Mouse (Mus musculus): ENCODE measurements at regions not wholly inside any gene's neighbourhood (a gene's known extent, or its start where the extent isn't known, plus 50 kb on each side); places are given as distances from the start of the nearest gene placed in this dataset.

DNA sequence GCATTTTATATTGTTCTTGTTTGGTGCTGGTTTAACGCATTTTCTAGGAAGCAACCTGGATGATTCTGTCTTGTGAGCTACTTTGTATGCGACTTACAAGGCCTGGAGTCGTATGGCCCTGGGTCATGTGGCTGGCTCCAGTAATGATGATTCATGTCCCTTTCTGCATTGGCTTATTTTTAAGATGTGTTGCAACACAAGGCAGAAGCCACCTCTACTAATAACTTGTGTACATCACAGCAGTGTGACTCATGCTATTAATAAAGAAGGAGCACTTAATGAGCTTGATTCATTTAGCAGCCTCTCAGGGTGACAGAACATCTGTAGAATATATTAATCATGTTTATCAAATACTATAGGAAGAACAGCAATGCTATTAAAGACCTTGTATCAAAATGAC, 84.0 kb downstream of the Slc5a7 start:
- no peaks in the 10 kb centered on the region for H3K9me3 ChIP-seq
- no peak overlapping the region for H3K4me3 ChIP-seq (replicated peaks)
- H3K27me3 ChIP-seq (replicated peaks), result no peaks in the 10 kb centered on the region
- 75% methylated on average over 3 of the region's 3 CpGs for WGBS
- H3K4me1 ChIP-seq, result no peaks in the 10 kb centered on the region
- H3K36me3 ChIP-seq, result no peaks in the 10 kb centered on the region
- no peak overlapping the region for H3K27ac ChIP-seq
- H3K9ac ChIP-seq, result no peak overlapping the region
- ATAC-seq (ENCODE audit: insufficient read depth, low FRiP score, low read depth), result no peak
- H3K4me2 ChIP-seq, result no peak overlapping the region

DNA sequence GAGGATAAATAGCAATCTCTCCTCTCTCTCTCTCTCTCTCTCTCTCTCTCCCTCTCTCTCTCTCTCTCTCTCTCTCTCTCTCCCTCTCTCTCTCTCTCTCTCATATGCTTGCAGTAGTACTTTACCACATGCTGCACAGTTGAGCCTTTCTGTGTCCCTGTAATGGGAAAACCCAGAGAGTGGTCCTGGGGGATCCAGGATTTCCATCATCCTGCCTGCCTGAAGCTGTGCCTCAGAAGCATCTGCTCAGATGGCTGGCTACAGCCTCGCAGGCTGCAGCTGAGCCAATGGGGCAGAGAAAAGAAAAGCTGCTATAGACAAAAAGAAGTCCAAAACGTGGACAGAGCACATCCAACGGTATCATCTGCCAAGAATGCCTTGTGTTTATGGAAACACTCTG, 97.1 kb downstream of the Slc5a7 start:
- no peaks in the 10 kb centered on the region for H3K9me3 ChIP-seq
- no peak for ATAC-seq (ENCODE audit: insufficient read depth, low FRiP score, low read depth)

DNA sequence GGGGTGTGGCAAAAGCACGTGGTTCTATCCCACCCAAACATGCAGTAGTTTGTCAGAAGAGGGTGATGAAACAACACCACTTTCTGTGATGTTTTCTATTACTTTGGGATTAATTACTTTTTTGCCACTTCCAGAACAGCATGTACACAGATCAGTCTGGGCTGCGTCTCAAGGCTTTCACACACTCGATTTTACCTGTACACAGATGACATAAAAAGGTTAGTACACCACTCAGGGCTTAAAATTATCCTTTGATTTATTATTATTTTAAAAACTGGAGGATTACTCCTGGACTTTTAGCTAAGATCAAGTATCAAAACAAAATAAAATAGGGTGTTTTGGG, 106.6 kb downstream of the Slc5a7 start:
- WGBS, result 45% methylated on average over 3 of the region's 3 CpGs
- Histone ChIP-seq H3K9ac (no peak overlapping the region), H3K4me2 (no peak overlapping the region), H3K9me3 (no peaks in the 10 kb centered on the region), H3K27me3 (replicated peaks) (no peaks in the 10 kb centered on the region), H3K4me1 (no peaks in the 10 kb centered on the region), H3K27ac (no peak overlapping the region), H3K4me3 (replicated peaks) (no peak overlapping the region), H3K36me3 (no peaks in the 10 kb centered on the region)
- no peak for ATAC-seq (ENCODE audit: insufficient read depth, low FRiP score, low read depth)

More for the DNA sequence above, 97.1 kb downstream of the Slc5a7 start:
- H3K4me2 ChIP-seq, result no peak overlapping the region
- 36% methylated on average over 3 of the region's 3 CpGs for WGBS
- no peaks in the 10 kb centered on the region for H3K36me3 ChIP-seq
- H3K4me1 ChIP-seq, result no peaks in the 10 kb centered on the region
- no peak overlapping the region for H3K4me3 ChIP-seq (replicated peaks)
- H3K27me3 ChIP-seq (replicated peaks), result no peaks in the 10 kb centered on the region
- no peak overlapping the region for H3K27ac ChIP-seq
- no peak overlapping the region for H3K9ac ChIP-seq

DNA sequence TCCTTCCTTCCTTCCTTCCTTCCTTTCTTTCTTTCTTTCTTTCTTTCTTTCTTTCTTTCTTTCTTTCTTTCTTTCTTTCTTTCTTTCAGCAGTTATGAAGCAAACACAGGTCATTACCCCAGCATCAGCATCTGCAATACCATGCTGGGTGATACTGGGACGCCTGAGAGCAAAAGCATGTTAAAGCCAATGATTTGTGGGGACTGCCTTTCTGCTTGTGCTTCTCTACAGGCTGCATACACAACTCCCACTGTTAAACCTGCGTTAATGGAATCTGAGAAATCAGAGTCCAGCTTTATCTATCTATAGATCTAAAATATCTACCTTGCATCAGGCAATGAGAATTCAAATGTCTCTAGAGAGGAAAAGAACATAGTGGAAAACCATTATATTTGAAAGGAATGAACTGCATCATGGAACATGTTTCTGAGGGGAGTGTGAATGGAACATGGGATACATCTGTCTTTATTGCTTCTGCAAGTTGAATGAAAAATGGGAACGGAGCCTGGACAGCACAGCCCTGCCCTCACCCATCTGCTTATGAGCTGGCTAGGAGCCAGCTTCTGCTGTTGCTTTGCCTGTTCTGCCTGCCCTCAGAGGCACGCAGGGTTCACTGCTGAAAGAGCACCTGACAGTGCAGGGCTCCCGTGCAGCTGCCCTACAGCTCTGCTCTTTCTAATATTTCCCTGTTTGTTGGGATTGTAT, 107.2 kb downstream of the Slc5a7 start:
- Histone ChIP-seq H3K4me3 (replicated peaks) (no peak overlapping the region), H3K27ac (no peak overlapping the region), H3K9ac (no peak overlapping the region), H3K4me2 (no peak overlapping the region), H3K4me1 (no peaks in the 10 kb centered on the region), H3K9me3 (no peaks in the 10 kb centered on the region), H3K27me3 (replicated peaks) (no peaks in the 10 kb centered on the region), H3K36me3 (no peaks in the 10 kb centered on the region)
- WGBS, result 37% methylated on average over 5 of the region's 5 CpGs
- peak; percentile 72; the same call in 1 of the 2 replicates for ATAC-seq (ENCODE audit: insufficient read depth, low FRiP score, low read depth)

DNA sequence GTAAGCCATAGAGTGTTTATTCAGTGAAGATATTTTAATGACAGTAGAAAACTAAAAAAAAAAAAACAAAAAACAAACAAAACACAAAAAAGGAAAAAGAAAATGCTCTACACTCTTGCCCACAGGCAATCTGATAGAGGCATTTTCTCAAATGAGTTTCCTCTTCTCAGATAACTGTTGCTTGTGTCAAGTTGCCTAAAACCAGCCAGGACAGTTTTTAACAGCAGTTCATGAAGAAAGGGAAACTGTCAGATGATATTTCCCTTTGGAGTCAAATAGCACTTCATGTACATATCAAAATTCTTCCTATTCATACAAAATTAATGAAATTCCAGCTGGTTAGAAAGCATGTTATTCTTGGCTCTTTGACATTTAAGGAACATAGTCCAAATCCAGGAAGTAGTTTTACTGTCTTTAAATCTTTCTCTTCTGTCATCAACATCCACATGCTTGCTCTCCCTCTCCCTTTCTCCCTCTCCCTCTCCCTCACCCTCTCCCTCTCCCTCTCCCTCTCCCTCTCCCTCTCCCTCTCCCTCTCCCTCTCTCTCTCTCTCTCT, 109.8 kb downstream of the Slc5a7 start:
- Histone ChIP-seq H3K27ac (no peak overlapping the region), H3K9ac (no peak overlapping the region), H3K4me1 (no peaks in the 10 kb centered on the region), H3K9me3 (no peaks in the 10 kb centered on the region), H3K4me3 (replicated peaks) (no peak overlapping the region), H3K36me3 (no peaks in the 10 kb centered on the region), H3K27me3 (replicated peaks) (no peaks in the 10 kb centered on the region), H3K4me2 (no peak overlapping the region)
- ATAC-seq (ENCODE audit: insufficient read depth, low FRiP score, low read depth), result no peak

DNA sequence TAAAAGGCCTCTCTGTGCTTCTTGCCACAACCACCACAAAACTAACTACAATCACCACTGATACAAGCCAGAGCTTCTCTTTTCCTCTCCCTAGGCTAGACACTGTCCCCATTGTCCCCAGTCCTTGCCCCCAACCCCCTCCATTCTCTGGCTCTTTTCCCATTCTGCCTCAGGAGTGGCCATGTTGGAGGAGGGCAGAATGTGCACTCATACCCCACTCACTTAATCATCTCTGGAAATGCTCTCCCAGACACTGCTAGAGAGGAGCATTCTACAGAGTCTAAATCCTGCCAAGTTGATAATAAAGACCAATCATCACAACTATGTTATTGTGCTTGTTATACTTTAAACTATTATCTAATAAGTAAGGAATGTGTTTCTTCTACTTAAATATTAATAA, 116.8 kb downstream of the Slc5a7 start:
- Histone ChIP-seq H3K4me1 (no peaks in the 10 kb centered on the region), H3K27me3 (replicated peaks) (no peaks in the 10 kb centered on the region), H3K9me3 (no peaks in the 10 kb centered on the region), H3K4me3 (replicated peaks) (no peak overlapping the region), H3K36me3 (no peaks in the 10 kb centered on the region), H3K4me2 (no peak overlapping the region), H3K9ac (no peak overlapping the region), H3K27ac (no peak overlapping the region)
- ATAC-seq (ENCODE audit: insufficient read depth, low FRiP score, low read depth), result no peak

DNA sequence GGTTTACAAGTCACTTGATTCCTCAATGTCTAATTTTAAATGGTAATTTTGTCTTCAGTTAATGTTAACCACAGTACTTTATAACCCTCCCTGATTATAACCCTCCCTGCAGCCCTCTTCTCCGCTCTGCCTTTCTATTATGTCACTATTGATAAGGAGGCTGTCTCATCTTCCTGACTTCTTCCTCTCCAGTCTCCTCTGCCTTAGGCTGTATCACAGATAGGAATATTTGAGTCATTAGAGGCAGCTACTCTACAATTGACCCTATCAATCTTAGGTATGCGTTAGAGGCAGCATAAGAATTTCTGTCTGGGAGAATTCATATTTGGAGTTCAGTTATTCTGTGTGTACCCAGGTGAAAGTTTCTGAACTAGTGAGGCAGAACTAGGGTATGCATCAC, 118.3 kb downstream of the Slc5a7 start:
- H3K9me3 ChIP-seq, result no peaks in the 10 kb centered on the region
- no peaks in the 10 kb centered on the region for H3K27me3 ChIP-seq (replicated peaks)
- H3K4me3 ChIP-seq (replicated peaks), result no peak overlapping the region
- no peak overlapping the region for H3K27ac ChIP-seq
- H3K4me1 ChIP-seq, result no peaks in the 10 kb centered on the region
- 76% methylated on average over 2 of the region's 2 CpGs for WGBS
- H3K36me3 ChIP-seq, result no peaks in the 10 kb centered on the region
- H3K9ac ChIP-seq, result no peak overlapping the region
- no peak for ATAC-seq (ENCODE audit: insufficient read depth, low FRiP score, low read depth)
- no peak overlapping the region for H3K4me2 ChIP-seq

DNA sequence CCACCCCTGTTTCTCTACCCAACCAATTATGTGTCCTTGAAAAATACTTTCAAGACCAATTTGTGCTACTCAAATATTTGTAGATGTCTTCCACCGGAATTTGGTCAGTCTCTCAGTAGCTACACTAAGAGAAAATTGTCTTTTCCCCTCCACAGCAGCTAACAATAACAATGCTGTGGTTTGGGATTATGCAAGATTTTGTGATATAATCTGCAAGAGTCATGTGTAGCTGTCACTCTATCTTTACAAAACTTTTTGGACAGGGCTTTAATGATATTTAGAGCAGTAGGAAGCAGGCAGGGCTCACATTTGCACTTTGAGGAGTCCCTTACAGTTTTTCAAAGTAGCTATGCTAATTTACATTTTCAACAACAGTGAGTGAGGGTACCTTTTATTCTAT, 128.1 kb downstream of the Slc5a7 start:
- Histone ChIP-seq H3K4me3 (replicated peaks) (no peak overlapping the region), H3K9me3 (no peaks in the 10 kb centered on the region), H3K4me1 (no peaks in the 10 kb centered on the region), H3K4me2 (no peak overlapping the region), H3K36me3 (no peaks in the 10 kb centered on the region), H3K9ac (no peak overlapping the region), H3K27me3 (replicated peaks) (no peaks in the 10 kb centered on the region), H3K27ac (no peak overlapping the region)
- 65% methylated on average over 1 of the region's 1 CpGs for WGBS
- no peak for ATAC-seq (ENCODE audit: insufficient read depth, low FRiP score, low read depth)

DNA sequence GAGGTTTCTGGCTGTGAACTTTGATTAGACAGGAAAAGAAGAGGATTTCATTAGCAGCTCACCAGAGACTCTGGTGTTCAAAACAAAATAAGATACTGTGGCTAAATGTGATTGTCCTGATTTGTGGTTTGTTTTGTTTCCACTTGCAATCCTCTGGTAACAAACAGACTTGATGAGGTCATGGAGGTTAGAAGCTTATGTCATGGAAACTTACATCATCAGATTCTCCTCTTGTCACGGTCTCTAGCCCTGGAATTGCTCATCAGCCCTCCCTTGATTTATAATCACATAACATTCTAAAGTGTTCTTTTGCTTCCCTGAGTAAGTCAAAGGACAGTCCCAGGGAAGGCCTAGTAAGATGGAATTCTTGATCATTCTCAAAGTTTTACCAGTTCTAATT, 130.8 kb downstream of the Slc5a7 start:
- H3K9me3 ChIP-seq, result no peaks in the 10 kb centered on the region
- H3K4me2 ChIP-seq, result no peak overlapping the region
- no peaks in the 10 kb centered on the region for H3K27me3 ChIP-seq (replicated peaks)
- H3K9ac ChIP-seq, result no peak overlapping the region
- no peak overlapping the region for H3K27ac ChIP-seq
- H3K36me3 ChIP-seq, result no peaks in the 10 kb centered on the region
- no peak overlapping the region for H3K4me3 ChIP-seq (replicated peaks)
- WGBS, result 44% methylated on average over 1 of the region's 1 CpGs
- ATAC-seq (ENCODE audit: insufficient read depth, low FRiP score, low read depth), result no peak
- no peaks in the 10 kb centered on the region for H3K4me1 ChIP-seq

DNA sequence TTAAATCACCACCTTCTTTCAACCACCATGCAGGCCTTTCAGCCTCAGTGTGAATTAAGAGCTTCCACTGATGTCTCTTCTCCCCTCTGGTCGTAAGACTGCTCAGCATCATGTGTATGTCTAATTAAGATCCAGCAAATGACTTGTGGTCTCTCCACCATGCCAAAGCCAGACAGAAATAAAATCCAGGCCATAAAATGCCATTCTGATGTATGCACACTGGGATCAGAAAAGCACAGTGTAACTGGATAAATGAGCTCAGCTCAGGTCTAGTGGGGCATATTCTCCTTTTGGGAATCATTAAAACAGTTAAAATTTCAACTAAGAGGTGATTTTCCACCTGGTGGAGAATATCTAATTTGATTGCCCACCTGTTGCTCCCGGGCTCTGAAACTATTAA, 136.5 kb downstream of the Slc5a7 start:
- Histone ChIP-seq H3K4me1 (0 out of 2 replicates have a peak, but pooled peaks cover 3% of the 10 kb centered on the region), H3K27me3 (replicated peaks) (no peaks in the 10 kb centered on the region), H3K9ac (no peak overlapping the region), H3K4me3 (replicated peaks) (no peak overlapping the region), H3K9me3 (no peaks in the 10 kb centered on the region), H3K4me2 (no peak overlapping the region), H3K36me3 (no peaks in the 10 kb centered on the region), H3K27ac (no peak overlapping the region)
- 73% methylated on average over 2 of the region's 2 CpGs for WGBS
- no peak for ATAC-seq (ENCODE audit: insufficient read depth, low FRiP score, low read depth)

DNA sequence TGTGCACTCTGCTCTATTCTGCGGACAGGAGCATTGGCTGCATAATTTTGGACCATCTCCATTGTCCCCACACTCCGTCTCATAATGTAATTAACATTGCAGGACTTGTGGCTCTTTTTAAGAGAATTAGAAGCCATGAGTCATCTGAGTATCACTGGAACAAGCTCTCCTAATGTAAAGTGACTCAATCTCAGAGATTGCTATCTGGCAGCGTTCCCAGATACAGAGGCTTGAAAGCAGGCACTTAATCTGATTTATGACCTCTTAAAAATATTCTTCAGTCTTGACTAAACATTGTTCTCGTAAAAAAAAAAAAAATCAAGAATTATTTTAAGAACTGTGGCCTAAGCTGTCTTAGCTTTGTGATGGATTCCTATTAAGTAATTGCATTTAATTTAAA, 140.1 kb downstream of the Slc5a7 start:
- Histone ChIP-seq H3K4me1 (0 out of 2 replicates have a peak, but pooled peaks cover 3% of the 10 kb centered on the region), H3K4me2 (no peak overlapping the region), H3K36me3 (no peaks in the 10 kb centered on the region), H3K9me3 (no peaks in the 10 kb centered on the region), H3K27ac (0 out of 2 replicates have a peak overlapping the region, but pooled peaks have one; percentile 11), H3K9ac (no peak overlapping the region), H3K4me3 (replicated peaks) (no peak overlapping the region), H3K27me3 (replicated peaks) (no peaks in the 10 kb centered on the region)
- peak; percentile 68; the same call in 1 of the 2 replicates for ATAC-seq (ENCODE audit: insufficient read depth, low FRiP score, low read depth)
- 31% methylated on average over 4 of the region's 4 CpGs for WGBS

DNA sequence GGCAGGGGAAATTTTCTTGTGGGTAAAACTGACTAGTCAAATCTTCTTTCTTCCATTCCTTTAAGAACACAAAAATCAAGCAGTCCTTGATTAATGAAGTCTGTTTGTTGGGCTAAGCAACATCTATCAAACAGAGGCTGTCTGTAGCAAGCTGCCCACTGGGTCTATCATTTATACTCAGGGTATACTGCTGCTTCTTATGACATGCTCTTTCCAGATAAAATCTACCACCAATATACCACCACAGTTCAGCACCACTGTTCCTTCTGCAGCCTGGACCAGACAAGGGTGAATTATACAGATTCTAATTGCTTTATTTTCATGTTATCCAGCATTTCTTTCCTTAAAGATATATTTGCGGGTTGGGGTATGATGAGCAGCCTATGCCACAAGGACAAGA, 140.5 kb downstream of the Slc5a7 start:
- Histone ChIP-seq H3K4me3 (replicated peaks) (no peak overlapping the region), H3K4me2 (no peak overlapping the region), H3K36me3 (no peaks in the 10 kb centered on the region), H3K9me3 (no peaks in the 10 kb centered on the region), H3K9ac (no peak overlapping the region), H3K27me3 (replicated peaks) (no peaks in the 10 kb centered on the region), H3K27ac (0 out of 2 replicates have a peak overlapping the region, but pooled peaks have one; percentile 11), H3K4me1 (0 out of 2 replicates have a peak, but pooled peaks cover 3% of the 10 kb centered on the region)
- ATAC-seq (ENCODE audit: insufficient read depth, low FRiP score, low read depth), result no peak; the same call in 1 of the 2 replicates
- WGBS, result 54% methylated on average over 1 of the region's 1 CpGs

DNA sequence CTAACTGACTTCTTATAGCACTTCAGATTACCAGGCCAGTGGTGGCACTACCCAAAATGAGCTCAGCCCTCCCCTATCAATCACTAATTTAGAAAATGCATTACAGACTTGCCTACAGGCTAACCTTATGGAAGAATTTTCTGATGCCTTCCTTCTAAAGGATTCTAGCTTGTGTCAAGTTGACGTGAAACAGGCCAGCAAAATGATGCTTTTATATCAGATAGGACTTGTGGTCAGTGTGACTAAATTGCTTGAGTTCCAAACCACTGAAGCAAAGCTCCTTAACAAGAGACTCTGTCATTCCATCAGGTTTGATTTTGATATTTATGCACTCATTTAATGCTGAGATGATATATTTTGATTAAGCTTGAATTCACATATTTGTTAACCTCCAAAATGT, 143.0 kb downstream of the Slc5a7 start:
- Histone ChIP-seq H3K4me3 (replicated peaks) (no peak overlapping the region), H3K36me3 (no peaks in the 10 kb centered on the region), H3K27me3 (replicated peaks) (no peaks in the 10 kb centered on the region), H3K9me3 (no peaks in the 10 kb centered on the region), H3K27ac (no peak overlapping the region), H3K4me1 (0 out of 2 replicates have a peak, but pooled peaks cover 3% of the 10 kb centered on the region), H3K9ac (no peak overlapping the region), H3K4me2 (no peak overlapping the region)
- 88% methylated on average over 1 of the region's 1 CpGs for WGBS
- no peak for ATAC-seq (ENCODE audit: insufficient read depth, low FRiP score, low read depth)

Measured in stomach, embryonic 15.5 days (tissue).